Mouse (Mus musculus): ENCODE data around the gene Afg3l1. TPM values are rescaled to one million over a fixed set of nuclear protein-coding genes. Genes with fewer than 3 reads are reported as not detected.
A peak's percentile ranks its signal among the peaks of the same experiment; 100 is the strongest.

The Afg3l1 gene
- polyA plus RNA-seq, 1 experiment from 2014 or later, result 63.4 TPM

DNA sequence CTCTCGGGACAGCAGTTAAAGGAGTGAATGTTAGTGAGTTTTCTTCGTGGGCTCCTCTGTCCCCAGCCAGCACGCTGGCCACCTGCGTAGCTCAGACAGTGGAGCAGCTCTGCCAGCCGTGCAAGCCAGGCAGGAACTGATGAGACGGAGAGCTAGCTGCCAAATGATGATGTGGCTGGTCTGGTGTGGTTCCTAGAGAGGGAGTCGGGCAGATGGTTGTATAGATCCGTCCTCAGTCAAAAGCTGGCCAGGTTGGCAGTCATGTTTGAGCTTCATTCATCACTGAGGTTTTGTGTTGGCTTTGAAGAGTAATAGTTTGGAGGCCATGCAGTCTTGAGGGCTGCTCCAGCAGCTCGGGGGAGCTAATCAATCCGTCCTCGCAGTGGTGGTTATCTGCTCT lies 21.3 kb downstream of the Afg3l1 start:
- POLR2A ChIA-PET, result interaction anchor here (1.2 kb wide), 1 partner anchor 16 kb away, joined by 3 read pairs; the partner anchor contains the start of gene Dbndd1
- TF ChIP-seq CTCF (IDR thresholded peaks at IDR 0.05), result no peak
- ATAC-seq, result no peak
- H3K27me3 ChIP-seq, result no peaks in the 10 kb centered on the region
- no peak for DNase-seq (ENCODE audit: low read depth, low spot score)
- in situ Hi-C loops (cut with MboI; ENCODE audit: low pct_unique_long_range_greater_than_20kb), result no loop called here
- CTCF ChIA-PET, result interaction anchor here (1.1 kb wide), 2 partner anchors 12 to 17 kb away, joined by 3 to 6 read pairs; no protein-coding TSS in a partner anchor

- DNase-seq (ENCODE audit: low read depth, low spot score) (peak; percentile 54), ATAC-seq (peak; percentile 44)
- ChIA-PET POLR2A (interaction anchor here (1.2 kb wide), 1 partner anchor 16 kb away, joined by 3 read pairs; the partner anchor contains the start of gene Dbndd1), CTCF (interaction anchor here (1.1 to 1.5 kb wide), 2 partner anchors 17 to 18 kb away, joined by 4 to 6 read pairs; no protein-coding TSS in a partner anchor)
- TF ChIP-seq CTCF (IDR thresholded peaks at IDR 0.05), result no peak
- in situ Hi-C loops (cut with MboI; ENCODE audit: low pct_unique_long_range_greater_than_20kb), result no loop called here
- no peaks in the 10 kb centered on the region for H3K27me3 ChIP-seq
Observed at GRCm38 (mm10) chr8:123499556-123499955, 21.9 kb downstream of the Afg3l1 start.

DNA sequence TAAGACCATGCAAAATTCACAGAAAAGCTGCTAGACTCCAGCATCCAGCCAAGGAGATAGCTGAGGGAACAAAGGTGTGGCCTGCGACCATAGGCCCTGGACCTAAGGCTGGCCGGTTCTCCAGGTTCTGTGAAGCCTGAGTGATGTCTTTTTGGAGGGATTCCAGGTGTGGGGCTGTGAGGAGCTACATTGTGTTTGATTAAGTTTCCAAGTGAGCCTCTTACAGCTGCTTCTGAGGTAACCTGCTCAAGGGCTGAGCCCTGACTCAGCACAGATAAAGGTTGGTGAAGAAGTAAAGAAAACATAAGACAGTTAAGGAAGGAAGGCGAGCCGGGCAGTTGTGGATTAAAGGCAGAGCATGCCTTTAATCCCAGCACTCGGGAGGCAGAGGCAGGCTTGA lies 24.5 kb downstream of the Afg3l1 start:
- DNase-seq (ENCODE audit: low read depth, low spot score) (no peak), ATAC-seq (no peak)
- TF ChIP-seq CTCF (IDR thresholded peaks at IDR 0.05), result no peak
- no peaks in the 10 kb centered on the region for H3K27me3 ChIP-seq
- in situ Hi-C loops (cut with MboI; ENCODE audit: low pct_unique_long_range_greater_than_20kb), result no loop called here
- CTCF ChIA-PET, result interaction anchor here (1.5 to 1.6 kb wide), 2 partner anchors 16 to 19 kb away, joined by 3 to 5 read pairs; partner anchors contain the start of gene Gas8
- POLR2A ChIA-PET, result no interaction called here

DNA sequence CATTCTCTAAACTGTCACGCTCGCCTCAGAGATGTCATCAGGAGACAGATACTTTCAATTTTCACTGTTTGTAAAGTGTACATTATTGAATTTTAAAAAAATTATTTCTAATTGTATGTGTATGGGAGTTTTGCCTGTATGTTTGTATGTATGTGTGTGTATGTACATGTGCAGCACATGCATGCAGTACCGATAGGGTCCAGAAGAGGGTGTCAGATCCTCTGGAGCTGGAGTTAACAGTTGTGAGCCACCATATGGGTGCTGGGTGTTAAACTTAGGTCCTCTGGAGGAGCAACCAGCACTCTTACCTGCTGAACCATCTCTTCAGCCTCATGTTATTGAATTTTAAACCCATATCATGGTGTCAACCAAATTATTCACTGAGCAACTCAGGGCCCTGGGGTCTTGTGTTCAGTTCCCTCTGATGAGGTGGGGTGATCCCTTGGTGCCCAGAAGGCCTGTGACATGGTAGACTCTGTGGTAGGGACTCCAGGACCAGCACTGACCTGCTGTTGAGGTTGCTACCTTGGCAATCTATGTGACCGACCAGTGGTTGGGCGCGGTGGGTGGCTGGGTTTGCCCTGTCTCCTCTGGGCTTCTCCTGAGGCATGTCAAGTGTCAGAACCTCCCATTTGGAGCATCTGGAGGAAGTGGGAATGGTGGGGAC lies 26.2 kb downstream of the Afg3l1 start:
- TF ChIP-seq CTCF (IDR thresholded peaks at IDR 0.05), result no peak

GRCm38 (mm10) chr8:123504591-123505195 lies 27.0 kb downstream of the Afg3l1 start:
- CTCF ChIA-PET, result interaction anchor here (1.6 kb wide), 2 partner anchors 10 to 22 kb away, joined by 3 to 7 read pairs; partner anchors contain the start of gene Dbndd1
- peak; percentile 70 for DNase-seq (ENCODE audit: low read depth, low spot score)
- no peak for TF ChIP-seq CTCF (IDR thresholded peaks at IDR 0.05)
- in situ Hi-C loops (cut with MboI; ENCODE audit: low pct_unique_long_range_greater_than_20kb), result no loop called here
- H3K27me3 ChIP-seq, result no peaks in the 10 kb centered on the region
- POLR2A ChIA-PET, result interaction anchor here (0.7 kb wide), 1 partner anchor 11 kb away, joined by 3 read pairs; no protein-coding TSS in a partner anchor
- ATAC-seq, result peak; percentile 91

More for the DNA sequence above, 26.2 kb downstream of the Afg3l1 start:
- DNase-seq (ENCODE audit: low read depth, low spot score) (no peak), ATAC-seq (no peak)
- in situ Hi-C loops (cut with MboI; ENCODE audit: low pct_unique_long_range_greater_than_20kb), result no loop called here
- POLR2A ChIA-PET, result no interaction called here
- CTCF ChIA-PET, result interaction anchor here (1.6 kb wide), 1 partner anchor 22 kb away, joined by 3 read pairs; no protein-coding TSS in a partner anchor
- no peaks in the 10 kb centered on the region for H3K27me3 ChIP-seq

GRCm38 (mm10) chr8:123505267-123505666 lies 27.6 kb downstream of the Afg3l1 start:
- TF ChIP-seq CTCF (IDR thresholded peaks at IDR 0.05), result no peak
- CTCF ChIA-PET, result interaction anchor here (1.6 kb wide), 2 partner anchors 9 to 23 kb away, joined by 3 to 7 read pairs; partner anchors contain the start of gene Dbndd1
- POLR2A ChIA-PET, result interaction anchor here (0.7 kb wide), 1 partner anchor 11 kb away, joined by 3 read pairs; no protein-coding TSS in a partner anchor
- H3K27me3 ChIP-seq, result no peaks in the 10 kb centered on the region
- DNase-seq (ENCODE audit: low read depth, low spot score) (no peak), ATAC-seq (no peak)
- in situ Hi-C loops (cut with MboI; ENCODE audit: low pct_unique_long_range_greater_than_20kb), result no loop called here

- ATAC-seq (no peak), DNase-seq (ENCODE audit: low read depth, low spot score) (no peak)
- POLR2A ChIA-PET, result interaction anchor here (1.5 kb wide), 1 partner anchor 24 kb away, joined by 3 read pairs; no protein-coding TSS in a partner anchor
- no peaks in the 10 kb centered on the region for H3K27me3 ChIP-seq
- CTCF ChIA-PET, result interaction anchor here (1.2 to 1.6 kb wide), 3 partner anchors 9 to 23 kb away, joined by 3 to 7 read pairs (median 3); partner anchors contain the start of gene Dbndd1
- TF ChIP-seq CTCF (IDR thresholded peaks at IDR 0.05), result no peak
- in situ Hi-C loops (cut with MboI; ENCODE audit: low pct_unique_long_range_greater_than_20kb), result no loop called here
Observed at GRCm38 (mm10) chr8:123505695-123506094, 28.0 kb downstream of the Afg3l1 start.

GRCm38 (mm10) chr8:123507153-123507552 lies 29.4 kb downstream of the Afg3l1 start:
- POLR2A ChIA-PET, result interaction anchor here (0.6 to 1.5 kb wide), 2 partner anchors 25 to 908 kb away, joined by 3 to 4 read pairs; no protein-coding TSS in a partner anchor
- H3K27me3 ChIP-seq, result no peaks in the 10 kb centered on the region
- no peak for TF ChIP-seq CTCF (IDR thresholded peaks at IDR 0.05)
- ATAC-seq (no peak), DNase-seq (ENCODE audit: low read depth, low spot score) (no peak)
- CTCF ChIA-PET, result interaction anchor here (1.2 kb wide), 1 partner anchor 25 kb away, joined by 3 read pairs; no protein-coding TSS in a partner anchor
- in situ Hi-C loops (cut with MboI; ENCODE audit: low pct_unique_long_range_greater_than_20kb), result no loop called here

- no peak for ATAC-seq
- no peak for TF ChIP-seq CTCF (IDR thresholded peaks at IDR 0.05)
- H3K27me3 ChIP-seq, result no peaks in the 10 kb centered on the region
- CTCF ChIA-PET, result interaction anchor here (1.1 kb wide), 1 partner anchor 28 kb away, joined by 3 read pairs; no protein-coding TSS in a partner anchor
- DNase-seq (ENCODE audit: low read depth, low spot score), result no peak
- POLR2A ChIA-PET, result no interaction called here
- in situ Hi-C loops (cut with MboI; ENCODE audit: low pct_unique_long_range_greater_than_20kb), result no loop called here
Observed at GRCm38 (mm10) chr8:123510819-123511218, 33.1 kb downstream of the Afg3l1 start.

DNA sequence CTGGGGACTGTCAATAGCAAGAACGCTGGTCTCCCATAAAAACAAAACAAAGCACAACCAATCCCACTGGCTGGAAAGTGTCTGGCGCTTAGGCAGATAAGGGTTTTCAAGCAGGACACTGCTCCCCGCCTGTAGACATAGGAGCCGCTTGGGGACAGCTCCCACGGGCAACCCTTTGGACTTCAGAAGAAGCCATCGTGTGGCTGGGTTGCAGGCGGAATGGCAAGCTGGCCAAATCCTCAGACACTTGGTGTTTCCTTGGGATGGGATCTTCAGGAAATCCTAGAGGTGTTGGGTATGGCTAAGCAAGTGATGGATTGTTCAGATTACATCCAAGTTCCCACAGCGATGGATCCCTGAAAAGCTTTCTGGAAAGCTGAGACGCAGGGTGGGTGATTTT lies 36.4 kb downstream of the Afg3l1 start:
- ChIA-PET CTCF (interaction anchor here (0.7 to 1.9 kb wide), 2 partner anchors 9 to 71 kb away, joined by 3 to 7 read pairs; no protein-coding TSS in a partner anchor), POLR2A (no interaction called here)
- TF ChIP-seq CTCF (IDR thresholded peaks at IDR 0.05), result no peak
- in situ Hi-C loops (cut with MboI; ENCODE audit: low pct_unique_long_range_greater_than_20kb), result no loop called here
- H3K27me3 ChIP-seq, result no peaks in the 10 kb centered on the region
- no peak for ATAC-seq
- no peak for DNase-seq (ENCODE audit: low read depth, low spot score)

Data from Patski (cell line).